Mouse (Mus musculus) urinary bladder, adult 18-20 months (tissue): ENCODE measurements around the gene Col4a3.

Experiments used
- DNase-seq, 2 experiments: peaks; one replicate each; pipeline ENCODE4 v3.0.0; 2022; ENCODE audit warnings: low spot score in 2 of 2, mixed read lengths in 2 of 2

Gene Col4a3

DNA sequence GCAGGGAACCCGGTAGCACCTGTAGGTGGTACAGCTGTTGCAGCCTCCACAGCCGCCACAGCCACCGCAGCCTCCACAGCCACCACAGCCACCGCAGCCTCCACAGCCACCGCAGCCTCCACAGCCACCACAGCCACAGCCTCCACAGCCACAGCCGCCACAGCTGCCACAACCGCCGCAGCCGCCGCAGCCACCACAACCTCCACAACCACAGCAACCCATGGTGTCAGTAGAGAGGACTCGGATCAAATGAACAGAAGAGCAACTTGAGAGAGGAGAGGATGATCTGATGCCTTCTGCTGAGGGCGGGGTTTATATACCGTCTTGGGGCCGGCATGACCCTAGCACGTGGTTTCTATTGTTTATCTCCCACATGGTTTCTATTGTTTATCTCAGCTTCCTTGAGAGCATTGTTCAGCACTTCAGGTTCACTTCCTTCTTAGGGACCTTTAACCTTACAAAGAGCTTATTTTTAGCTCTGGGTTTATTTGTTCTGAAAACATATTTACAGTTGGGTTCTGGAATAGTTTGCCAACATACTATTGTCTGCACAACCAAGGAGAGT lies 184.4 kb downstream of the Col4a3 start, which contains the start of gene Gm47791:
Gene Gm47791, minus strand, starts transcription at position 222 of the 565 bp plus-strand sequence.
- DNase-seq = no peak
